Mouse (Mus musculus): ENCODE measurements at regions not wholly inside any gene's neighbourhood (a gene's known extent, or its start where the extent isn't known, plus 50 kb on each side); places are given as distances from the start of the nearest gene placed in this dataset.
A peak's percentile ranks its signal among the peaks of the same experiment; 100 is the strongest.

DNA sequence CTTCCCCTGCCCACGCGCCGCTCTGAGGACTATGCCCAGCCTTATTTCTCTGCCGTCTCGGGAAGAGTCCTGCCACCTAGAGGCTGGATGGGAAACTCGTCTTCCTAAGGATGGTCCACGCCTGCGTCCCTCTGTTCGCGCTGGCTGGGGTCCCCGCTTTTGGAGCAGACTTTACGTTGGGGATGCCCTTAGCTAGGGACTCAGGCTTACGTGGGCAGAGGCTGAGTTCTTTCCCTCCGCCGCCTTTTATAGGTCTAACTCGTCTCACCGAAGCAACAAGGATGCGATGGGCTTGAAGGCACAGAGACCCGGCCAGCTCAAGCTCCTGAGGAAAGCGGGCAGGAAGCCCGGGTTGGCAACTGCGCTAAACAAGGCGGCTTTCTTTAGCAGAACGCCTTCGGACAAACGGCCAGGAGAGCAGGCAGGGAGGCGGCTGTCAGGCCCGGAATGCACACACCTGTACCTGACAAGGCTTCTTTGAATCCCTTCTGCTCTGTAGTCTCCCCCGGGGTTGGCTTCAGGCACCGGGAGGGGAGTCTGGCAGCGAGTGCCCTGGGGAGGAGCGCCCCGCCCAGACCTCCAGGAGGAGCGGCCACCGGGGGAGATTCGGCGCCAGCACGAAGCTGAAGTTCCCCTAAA is 56.6 kb downstream of the Foxi3 start:
- TF ChIP-seq POLR2A (IDR thresholded peaks at IDR 0.05; ENCODE audit: borderline replicate concordance, extremely low read depth, low read depth, low read length) (no peak), CTCF (IDR thresholded peaks at IDR 0.05; ENCODE audit: insufficient read depth, low read length) (peak; percentile 73)
